Mouse (Mus musculus): Measurements from ENCODE around the gene Mthfd2l. TPM values are rescaled to one million over a fixed set of nuclear protein-coding genes. Genes with fewer than 3 reads are reported as not detected.

Mthfd2l gene
- polyA plus RNA-seq, 1 experiment from 2014 or later, result 4.8 TPM

Other genes starting within 250 kb of the Mthfd2l start
- 0.51 and 0.60 TPM in 2 replicates for gene Cxcl5, start 171.8 kb upstream of the Mthfd2l start, polyA plus RNA-seq (2015; fragmentation: Nextera tagmentation; extraction: Ambion mirVana)
- 133 and 149 TPM in 2 replicates for gene Ppbp, start 162.6 kb upstream of the Mthfd2l start, polyA plus RNA-seq (2015; fragmentation: Nextera tagmentation; extraction: Ambion mirVana)
- 272 and 275 TPM in 2 replicates for gene Pf4, start 158.7 kb upstream of the Mthfd2l start, polyA plus RNA-seq (2015; fragmentation: Nextera tagmentation; extraction: Ambion mirVana)
- not detected in 2 replicates for gene Cxcl3, start 145.0 kb upstream of the Mthfd2l start, polyA plus RNA-seq (2015; fragmentation: Nextera tagmentation; extraction: Ambion mirVana)
- gene Cxcl15, start 136.6 kb upstream of the Mthfd2l start, polyA plus RNA-seq (2015; fragmentation: Nextera tagmentation; extraction: Ambion mirVana), result not detected in 2 replicates
- gene Cxcl1, start 39.9 kb upstream of the Mthfd2l start, polyA plus RNA-seq (2015; fragmentation: Nextera tagmentation; extraction: Ambion mirVana), result 1.4 and 1.5 TPM in 2 replicates
- gene Cxcl2, start 27.2 kb upstream of the Mthfd2l start, polyA plus RNA-seq (2015; fragmentation: Nextera tagmentation; extraction: Ambion mirVana), result not detected in 2 replicates
- 0.05 TPM in 1 of 2 replicates, not detected in the other for gene Epgn, start 96.3 kb downstream of the Mthfd2l start, polyA plus RNA-seq (2015; fragmentation: Nextera tagmentation; extraction: Ambion mirVana)
- 0.11 and 0.14 TPM in 2 replicates for gene Ereg, start 143.5 kb downstream of the Mthfd2l start, polyA plus RNA-seq (2015; fragmentation: Nextera tagmentation; extraction: Ambion mirVana)
- gene Areg, start 208.5 kb downstream of the Mthfd2l start, polyA plus RNA-seq (2015; fragmentation: Nextera tagmentation; extraction: Ambion mirVana), result not detected in 2 replicates